Mouse (Mus musculus): ENCODE measurements around the gene Rgs12.
A peak's percentile ranks its signal among the peaks of the same experiment; 100 is the strongest.

The Rgs12 gene

DNA sequence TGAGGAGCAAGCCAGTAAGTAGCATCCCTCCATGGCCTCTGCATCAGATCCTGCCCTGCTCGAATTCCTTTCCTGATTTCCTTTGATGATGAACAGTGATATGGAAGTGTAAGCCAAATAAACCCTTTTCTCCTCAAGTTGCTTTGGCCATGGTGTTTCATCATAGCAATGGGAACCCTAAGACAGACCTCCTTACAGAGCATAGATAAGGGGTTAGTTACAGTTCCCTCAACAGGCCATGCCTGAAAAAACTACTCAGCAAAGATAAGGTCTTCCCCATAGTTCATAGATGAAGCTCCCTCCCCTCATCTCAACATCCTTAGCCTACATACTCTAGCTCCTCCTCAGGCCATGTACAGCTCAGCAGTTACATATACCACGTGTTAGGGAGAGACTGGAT is 35.7 kb downstream of the Rgs12 start:
- DNase-seq = no peak

DNA sequence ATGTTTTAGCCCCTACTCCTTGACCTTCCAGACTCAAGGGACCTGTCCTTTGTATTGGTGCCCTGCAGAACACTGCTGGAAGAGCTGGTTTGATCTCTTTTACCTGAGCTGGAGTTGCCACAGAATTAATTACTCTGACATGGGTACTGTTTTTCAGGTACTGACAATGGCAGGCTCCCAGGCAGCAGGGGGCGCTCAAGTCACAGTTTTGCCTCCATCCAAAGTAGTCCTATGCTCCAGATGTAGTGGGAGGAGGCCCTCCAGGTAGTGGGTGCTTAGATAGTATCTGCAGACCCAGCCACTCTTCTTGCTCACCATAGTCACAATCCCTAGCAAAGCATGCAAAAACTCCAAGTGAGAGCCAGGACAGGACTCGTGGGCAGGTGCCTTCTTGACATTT is 36.6 kb downstream of the Rgs12 start:
- DNase-seq = peak; percentile 85

DNA sequence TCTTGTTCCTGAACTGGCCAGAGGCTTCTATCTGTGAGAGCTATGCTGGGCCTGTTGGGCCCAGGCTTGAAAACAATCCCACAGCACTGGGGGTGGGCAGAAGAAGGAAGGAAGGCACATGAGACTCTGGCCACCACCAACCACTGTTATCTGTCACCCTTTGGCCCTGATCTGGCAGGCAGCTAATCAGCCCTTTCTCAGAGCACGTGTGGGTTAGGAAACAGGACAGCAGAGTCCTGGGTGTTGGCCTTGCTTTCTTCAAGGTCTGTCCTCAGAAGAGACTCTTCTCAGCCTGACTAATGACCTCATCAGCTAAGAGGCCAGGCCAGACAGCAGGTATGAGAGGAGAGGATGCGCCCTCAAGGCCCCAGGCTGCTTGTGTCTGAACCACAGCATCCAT is 38.2 kb downstream of the Rgs12 start:
- DNase-seq = no peak

DNA sequence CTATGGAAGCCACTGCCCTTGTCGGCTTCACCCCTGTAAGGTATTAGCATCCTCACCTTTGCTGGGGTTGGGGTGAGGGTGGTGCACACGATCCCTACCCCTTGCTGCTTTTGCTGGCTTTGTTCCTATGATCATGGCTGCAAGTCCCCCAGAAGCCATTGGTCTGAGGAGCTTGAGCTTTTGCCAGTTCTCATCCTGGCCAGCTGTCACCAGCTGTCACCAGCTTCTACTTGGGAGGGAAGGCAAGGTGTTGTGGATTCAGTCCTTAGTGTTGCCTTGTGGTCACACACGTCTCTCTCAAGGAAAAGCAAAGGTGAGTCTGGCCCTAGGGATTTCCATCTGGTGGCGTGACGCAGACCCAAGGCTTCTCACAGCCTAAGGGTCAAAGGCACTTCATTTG is 39.4 kb downstream of the Rgs12 start:
- DNase-seq = no peak

DNA sequence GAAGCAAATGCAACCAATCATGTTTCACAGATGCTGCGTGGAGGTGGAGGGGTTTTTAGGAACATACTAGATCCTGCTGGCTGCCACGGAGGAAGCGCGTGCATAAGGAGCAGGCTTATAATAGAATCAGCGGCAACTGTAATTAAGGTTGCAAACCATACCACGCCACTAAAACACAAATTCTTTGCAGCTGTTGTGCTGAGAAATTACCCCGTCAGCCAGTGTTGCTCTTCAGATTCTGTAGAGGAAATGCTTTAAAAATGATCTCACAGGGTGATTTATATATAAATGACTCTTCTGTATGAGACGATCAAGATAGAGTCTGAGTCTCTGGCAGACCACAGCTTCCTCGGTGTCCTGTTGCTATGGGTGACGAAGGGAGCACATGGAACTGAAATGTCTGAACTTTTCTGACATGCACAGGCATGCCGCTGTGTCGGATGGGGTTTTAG is 40.1 kb downstream of the Rgs12 start:
- DNase-seq = peak; percentile 17

DNA sequence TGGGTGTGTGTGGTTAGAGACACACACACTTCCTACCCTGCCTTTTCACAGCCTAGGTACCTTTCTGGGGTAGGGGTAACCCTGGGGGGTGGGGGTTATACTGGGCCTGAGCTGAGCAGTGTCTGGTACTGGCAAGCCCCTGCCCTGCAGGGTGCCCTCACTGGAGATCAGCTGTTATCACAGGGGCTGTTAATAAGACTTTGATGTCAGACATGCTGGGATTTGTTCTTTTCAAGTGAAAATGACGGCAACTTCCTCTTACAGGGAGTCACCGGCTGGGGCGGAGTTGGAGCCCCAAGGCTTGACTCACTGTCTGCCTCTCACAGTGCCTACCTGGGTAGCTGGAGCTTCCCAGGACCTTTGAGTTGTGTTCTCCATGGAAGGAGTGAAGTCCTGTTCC is 49.5 kb downstream of the Rgs12 start:
- no peak for DNase-seq

DNA sequence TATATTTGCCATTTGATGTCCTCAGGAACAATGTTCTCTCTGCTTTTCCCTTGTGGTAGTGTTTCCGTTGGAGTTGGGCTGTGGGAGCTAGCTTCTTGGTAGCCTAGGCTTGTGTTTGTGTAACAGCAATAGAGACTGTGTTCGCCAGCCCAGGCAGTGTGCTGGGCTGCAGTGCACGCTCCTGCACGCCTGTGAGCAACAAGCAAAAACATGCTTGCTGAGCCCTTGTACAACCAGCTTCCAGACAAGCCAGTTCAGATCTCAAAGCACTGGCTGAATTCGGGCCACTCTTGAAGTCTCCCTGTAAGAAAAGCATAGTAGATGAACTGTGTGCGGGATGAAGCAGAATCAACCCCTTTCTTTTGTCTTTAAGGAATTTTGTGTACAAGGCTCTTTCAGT is 50.0 kb downstream of the Rgs12 start:
- no peak for DNase-seq

DNA sequence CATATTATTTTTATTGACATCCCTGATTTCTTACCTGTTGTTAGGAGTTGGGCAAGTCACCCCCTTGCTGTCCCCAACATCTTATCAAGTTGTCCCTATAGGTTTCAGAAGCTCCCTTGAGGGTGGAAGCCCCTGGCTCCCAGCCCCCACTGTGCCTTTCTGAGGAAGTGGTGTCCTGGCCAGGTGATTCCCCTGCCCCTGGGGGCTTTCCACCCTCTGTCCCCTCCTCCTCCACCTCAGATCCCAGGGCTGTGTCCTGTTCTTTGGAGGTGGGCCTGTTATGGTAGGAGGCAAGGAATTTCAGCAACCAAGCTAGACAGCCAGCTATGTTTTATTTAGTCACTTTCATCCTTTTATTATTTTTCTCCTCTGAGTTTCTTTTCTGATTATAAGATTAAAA is 51.1 kb downstream of the Rgs12 start:
- no peak for DNase-seq

DNA sequence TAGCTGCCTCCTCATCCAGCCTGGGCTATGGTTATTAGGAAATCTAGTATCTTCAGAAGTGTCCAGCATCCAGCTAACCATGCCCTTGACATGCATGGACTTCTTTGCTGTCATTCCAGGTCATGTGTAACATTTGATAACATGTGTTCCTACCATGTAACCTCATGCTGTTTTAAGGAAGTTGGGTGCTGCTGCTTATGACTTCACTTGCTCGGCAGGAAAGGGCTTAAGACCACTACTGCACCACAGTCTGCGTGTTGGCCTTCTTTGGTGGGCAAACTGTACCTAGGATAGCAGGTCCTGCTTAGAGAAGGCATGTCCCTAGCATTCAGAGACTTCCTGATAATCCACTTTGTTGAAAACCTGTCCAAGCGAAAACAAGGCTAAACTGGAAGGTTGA is 51.9 kb downstream of the Rgs12 start:
- DNase-seq = no peak

DNA sequence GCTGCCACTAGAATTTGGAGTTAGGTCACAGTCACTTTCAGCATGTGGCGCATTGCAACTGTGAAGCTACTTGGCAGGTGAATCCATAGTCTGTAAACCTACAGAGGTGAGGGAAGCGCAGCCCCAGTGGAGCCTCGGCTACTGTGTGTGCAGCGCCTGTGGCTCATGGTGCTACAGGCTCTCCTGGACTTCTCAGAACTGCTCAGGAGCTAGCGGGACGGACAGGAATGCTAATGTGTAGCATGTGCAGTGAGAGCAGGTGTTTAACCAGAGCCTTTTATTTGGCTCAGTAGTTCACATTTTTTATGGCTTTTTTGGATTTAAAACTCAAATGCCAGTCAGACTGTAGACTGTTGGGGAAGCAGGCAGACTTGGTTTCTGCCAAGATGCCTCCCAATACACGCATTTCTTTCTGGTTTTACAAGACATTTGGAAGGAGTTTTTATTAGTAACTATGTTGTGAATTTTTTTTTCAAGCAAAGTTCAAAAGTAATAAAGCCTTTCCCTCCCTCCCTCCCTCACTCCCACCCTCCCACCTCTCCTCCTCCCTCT is 54.4 kb downstream of the Rgs12 start:
- no peak for DNase-seq

DNA sequence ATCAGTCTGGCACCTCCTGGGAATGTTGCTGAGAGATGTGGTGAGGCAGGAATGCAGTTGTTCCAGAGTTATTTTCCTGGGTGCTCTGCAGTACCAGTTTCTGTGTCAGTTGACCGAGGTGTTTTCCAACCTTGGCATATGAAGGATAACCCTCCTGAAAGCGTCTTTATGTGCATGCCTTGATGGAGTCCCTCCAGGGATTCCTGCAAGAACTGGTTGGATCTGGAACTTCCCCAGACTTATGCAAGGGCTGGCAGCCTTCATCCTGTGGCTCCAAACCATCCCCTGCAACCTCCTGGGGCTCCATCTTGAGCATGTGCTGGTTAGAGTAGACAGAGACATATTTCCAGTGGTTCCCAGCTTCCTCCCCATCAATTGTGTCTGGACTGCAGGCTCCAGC is 55.5 kb downstream of the Rgs12 start:
- DNase-seq = no peak

DNA sequence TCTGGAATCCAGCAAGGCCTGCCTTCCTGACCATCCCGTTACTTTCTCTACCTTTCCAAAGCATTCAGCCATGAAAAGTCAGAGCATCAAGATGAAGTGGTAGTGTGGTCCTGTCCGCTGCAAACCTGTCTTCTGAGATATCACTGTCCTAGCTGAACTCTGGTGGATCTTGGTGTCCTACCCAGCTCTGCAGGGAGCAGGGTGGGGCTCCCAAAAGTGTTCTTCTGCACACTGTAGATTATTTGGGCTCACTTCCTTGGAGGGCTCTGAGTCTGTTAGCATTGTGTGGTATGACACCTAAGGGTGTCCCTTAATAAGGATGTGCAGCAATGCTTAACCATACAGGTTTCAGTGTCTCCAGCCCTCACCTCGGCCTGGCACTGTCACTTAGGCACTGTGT is 56.4 kb downstream of the Rgs12 start:
- DNase-seq = no peak

DNA sequence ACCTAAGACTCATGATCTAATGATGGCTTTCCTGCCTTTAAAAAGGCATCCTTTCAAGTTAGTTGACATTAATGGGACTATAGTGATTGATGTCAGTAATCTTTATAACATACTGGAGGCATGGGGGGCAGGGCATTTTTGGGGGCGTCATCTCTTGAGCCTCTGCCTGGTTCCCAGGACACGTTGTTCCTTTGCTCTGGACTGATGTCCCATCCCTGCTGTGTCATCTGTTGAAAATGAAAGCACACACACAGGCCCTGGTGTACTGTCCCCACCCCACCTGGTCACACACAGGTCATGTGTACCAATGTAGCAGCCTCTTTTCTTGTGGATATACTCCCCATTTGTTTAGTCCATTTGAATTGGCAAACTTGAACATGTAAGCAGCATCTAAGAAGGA is 57.4 kb downstream of the Rgs12 start:
- DNase-seq = no peak

DNA sequence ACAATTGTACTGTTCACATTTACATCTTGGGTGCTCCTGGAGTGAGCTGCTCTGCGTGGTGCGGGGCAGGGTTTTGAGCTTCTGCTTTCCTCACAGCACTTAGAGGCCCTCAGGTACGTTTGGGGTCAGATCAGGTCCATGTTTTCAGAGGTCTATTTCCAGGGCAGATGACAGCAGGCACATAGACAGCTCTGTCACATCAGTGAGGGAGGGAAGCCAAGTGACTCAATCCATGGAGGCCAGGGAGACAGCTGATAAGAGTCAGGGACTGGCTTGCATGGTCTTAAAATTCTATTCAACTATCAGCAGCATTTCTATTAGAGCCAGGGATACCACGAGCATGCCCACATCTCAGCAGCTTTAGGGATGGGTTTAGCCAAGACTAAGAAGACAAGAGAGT is 59.9 kb downstream of the Rgs12 start:
- DNase-seq = no peak

DNA sequence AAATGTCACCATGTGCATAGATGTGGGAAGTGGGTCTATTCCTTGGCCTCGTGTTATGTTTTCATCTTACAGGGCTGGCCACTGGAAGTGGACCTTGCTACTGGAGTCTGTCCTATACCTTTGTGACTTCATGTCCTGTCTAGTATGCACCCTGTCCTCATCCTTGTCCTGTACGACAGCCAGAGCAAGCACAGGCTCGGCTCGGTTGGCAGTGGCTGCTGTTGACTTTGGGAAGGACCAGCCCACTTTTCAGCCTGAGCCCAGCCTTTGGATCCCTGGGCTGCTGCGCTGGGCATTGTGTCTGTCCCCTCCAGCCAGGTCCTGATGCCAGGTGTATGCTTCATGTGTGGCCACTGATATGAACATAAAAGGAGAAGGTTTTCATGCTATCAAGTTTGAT is 61.4 kb downstream of the Rgs12 start:
- no peak for DNase-seq

DNA sequence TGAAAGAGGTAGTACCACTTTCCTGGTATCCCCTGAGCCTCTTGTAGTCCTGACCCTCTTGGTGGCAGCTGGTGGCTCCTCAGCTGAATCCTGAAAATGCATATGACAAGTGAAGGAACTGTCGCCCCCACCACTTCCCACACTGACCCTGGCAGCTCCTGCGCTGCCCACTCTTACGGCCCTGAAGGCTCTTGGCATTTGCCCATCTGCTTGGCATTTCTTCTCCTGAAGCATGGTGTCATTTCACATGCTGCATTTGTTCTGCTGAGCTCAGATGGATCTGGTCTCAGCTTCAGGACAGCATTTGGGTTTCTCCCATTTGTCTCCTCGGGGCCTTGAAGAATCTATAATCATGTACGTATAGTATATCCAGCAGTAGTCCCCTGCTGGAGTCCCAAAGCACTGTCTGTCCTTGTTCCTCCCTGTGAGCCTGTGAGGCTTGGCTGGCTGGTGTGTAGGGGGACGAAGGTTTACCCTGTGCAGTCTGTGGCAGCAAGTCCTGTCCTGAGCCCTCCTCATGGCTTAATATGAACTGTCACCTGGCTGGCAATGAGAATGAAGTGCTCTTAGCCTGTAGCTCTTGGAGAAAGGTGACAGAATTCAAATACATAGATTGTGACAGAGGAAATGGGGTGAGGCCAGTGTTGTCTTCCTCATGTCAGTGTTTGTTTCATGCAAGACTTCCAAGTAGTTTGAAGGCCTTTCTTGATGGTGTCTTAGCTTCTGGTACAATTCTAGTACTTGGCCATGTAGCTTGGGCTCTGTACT is 62.1 kb downstream of the Rgs12 start:
- no peak for DNase-seq

DNA sequence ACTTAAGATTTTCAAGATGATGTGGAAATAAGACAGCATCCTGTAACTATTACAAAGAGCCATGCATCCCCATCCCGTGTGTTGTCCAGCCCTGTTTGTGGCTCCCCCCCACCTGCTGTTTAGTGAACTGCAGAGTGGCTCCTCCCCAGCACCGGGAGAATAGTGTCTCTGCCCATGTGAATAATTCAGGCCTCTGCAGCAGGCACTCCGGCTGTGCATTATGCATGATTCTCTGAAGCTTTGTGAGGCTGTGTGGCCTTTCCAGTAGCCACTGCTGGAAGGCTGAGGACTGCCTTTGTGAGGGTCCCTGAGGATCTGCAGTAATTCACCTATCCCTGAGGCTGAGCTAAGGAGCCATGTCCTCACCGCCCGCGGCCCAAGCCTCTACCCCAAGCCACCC is 64.8 kb downstream of the Rgs12 start:
- no peak for DNase-seq

DNA sequence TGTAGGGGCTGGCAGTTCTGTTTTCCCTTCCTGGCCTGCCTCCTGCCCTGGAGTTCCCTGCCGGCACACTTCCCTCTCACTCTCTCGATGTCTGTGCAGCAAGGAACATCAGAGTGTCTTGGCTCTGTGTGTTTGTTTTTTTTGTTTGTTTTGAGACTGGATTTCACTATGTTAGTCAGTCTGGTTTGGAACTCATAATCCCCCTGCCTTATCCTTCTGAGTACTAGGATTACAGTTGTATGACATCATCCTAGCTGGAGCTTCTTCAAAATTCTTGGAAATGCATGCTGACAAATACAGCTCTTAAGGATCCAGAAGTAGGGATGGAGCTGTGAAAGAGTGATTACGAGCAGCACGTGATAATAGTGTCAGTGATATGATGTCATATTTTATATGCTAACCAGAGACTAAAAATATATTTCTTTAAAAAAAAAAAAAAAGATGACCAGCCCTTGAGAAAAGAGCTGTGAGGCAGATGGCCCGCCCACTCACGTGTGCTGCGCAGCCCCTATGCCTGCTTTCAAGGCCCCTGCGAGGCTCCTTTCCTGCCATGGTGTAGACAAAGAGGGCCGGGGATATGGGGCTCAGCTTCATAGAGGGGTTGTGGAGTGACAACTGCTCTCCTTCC is 70.5 kb downstream of the Rgs12 start:
- no peak for DNase-seq

DNA sequence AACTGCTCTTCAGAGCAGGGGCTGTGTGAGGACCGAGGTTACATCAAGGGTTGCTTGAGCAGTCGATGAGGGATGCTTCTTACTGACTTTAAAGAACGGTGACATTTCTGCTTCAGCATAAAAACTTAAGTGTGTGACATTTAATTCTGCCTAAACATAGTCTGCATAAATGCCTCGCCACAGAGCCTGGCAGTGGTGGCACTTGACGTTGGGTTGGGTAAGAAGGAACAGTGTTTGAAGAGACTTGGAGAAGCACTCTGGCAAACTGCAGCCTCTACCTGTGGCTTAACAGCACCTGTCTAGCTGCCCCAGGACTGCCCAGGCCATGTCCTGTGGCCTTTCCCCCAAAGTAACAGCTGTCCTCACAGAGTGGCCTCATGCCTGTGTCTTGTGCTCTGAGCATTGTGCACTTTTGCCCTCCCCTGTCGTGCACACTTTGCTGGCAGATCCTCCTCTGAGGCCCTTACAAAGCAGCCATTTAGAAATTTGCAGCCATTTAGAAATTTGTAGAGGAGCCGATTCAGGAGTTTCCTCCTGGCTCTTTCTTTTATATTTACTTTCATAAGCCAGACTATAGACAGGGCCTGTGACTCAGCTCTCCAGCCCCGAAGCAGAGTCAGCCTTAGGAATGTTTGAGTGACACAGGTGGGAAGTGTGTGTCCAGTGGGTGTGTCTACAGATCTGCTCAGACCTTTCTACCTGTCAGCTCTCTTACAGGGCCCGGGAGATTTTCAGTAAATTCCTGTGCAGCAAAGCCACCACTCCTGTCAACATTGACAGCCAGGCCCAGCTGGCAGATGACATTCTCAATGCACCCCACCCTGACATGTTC is 71.4 kb downstream of the Rgs12 start:
- DNase-seq = no peak

DNA sequence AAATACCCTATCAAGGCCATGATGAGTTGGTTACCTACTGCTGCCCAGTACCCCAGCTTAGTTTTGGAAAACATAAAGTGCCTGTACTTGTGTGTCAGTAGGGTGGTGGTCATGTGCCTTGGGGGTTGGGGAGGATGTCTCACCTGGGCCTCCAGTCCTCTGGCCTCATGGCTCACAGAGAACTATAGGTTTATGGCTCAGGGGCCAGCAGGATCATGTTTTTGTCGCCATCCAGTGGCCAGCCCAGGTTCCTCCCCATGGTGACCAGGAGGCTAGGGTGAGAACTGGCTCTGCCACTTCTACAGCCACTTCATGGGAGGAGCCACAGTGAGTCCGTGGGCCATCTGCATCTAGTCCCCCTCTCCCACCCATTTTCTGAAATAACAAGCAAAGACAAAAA is 75.7 kb downstream of the Rgs12 start:
- peak; percentile 54 for DNase-seq

DNA sequence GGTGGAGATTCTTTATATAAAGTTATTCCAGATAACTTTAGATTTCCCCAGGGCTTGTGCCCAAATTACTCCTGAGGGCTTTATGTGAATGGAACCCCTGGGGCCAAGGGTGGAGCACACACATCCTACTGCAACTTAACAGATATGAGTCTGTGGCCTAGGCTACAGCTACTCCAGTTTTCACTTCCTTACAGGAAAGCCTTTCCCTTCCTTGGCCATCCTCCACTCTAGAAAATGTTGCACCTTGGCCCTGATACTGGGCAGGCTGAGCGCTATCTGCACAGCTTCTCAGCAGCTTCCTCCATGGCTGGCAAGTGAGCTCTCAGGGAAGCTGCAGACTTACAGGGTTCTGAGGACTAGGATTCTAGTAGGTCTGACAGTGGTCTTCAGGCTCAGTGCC is 80.1 kb downstream of the Rgs12 start:
- no peak for DNase-seq

DNA sequence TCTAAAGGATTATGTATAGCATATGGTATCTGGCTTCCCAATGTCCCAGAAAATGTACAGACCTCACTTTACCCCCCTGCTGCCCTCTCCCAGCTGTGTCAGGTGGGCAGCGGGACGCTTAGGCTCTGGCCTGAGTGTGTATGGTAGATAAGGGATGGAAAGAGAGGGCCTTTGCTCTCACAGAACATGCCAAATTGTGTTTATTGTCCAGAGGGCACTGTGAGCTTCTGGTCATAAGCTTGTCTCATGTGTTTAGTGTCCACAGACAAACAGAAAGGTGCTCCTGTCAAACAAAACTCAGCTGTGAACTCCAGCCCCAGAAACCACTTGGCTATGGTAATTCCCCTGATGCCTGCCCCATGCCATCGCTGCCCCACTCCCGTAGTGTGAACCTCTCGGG is 80.5 kb downstream of the Rgs12 start:
- DNase-seq = no peak

DNA sequence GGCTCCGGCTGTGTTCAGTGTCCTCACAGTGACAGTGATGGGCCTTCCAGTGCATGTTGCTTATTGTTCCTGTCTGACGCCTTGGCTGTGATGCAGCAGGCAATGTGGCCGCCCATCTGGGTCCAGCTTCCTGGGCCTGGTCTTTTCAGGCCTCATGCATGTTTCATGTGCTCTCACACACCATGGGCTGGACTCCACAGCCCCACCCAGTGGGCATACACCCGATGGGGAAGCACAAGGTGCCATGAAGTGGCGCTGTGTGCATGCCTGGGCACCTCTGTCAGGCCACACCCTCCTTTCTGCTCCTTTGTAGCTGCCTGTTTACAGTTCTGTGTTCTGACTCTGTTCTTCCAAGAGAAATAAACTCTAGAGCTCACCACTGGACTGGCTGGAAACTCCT is 83.8 kb downstream of the Rgs12 start:
- DNase-seq = peak; percentile 31

DNA sequence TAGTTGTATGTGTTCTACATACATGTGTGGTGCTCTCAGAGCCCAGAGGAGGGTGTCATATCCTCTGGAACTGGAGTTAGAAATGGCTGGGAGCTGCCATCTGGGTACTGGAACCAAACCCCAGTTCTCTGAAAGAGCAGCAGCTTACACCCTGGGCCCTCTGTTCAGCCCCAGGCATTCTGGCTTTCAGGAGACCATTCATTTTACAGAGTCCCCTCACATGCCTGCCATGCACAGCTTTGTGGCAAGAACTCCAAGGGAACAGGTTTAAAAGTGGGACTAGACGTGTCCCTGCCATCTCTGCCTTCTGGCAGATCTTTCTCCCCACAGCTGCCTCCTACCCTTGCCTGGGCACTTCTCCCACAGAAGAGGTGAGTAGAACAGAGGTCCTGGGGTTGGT is 84.4 kb downstream of the Rgs12 start:
- DNase-seq = no peak
